Mouse (Mus musculus) gastrocnemius, adult 2 months (tissue): ENCODE results near the gene Sphk2. TPM values are rescaled to one million over a fixed set of nuclear protein-coding genes. Genes with fewer than 3 reads are reported as not detected.

Source experiments
- DNase-seq: peaks from one replicate; pipeline ENCODE4 v3.0.0; 2022
- H3K27ac ChIP-seq: fragments of 200-600 bp; 2 replicates; pipeline ENCODE4 v1.8.1; 2022; ENCODE audit warnings: mild to moderate bottlenecking
- H3K4me3 ChIP-seq: fragments of 200-600 bp; 2 replicates; pipeline ENCODE4 v1.8.1; 2022; ENCODE audit warnings: mild to moderate bottlenecking, moderate library complexity
- CTCF ChIP-seq: fragments of 200-600 bp; IDR thresholded peaks from 2 replicates; pipeline ENCODE4 v1.8.1; 2022; ENCODE audit warnings: antibody characterized with exemption, mild to moderate bottlenecking, moderate library complexity
- intact Hi-C: fragments of 180-260 bp; cut with DNase I; formaldehyde crosslinking; loops from one replicate; pipeline ENCODE4 v1.15.1; 2025
- total RNA-seq, 2 experiments: library from RNA; stranded (reverse); gene quantifications; 2 replicates each; pipeline ENCODE4 v1.2.3; 2021

Sphk2 gene
- total RNA-seq, 2 experiments from 2014 or later = 14.4 to 15.8 TPM

DNA sequence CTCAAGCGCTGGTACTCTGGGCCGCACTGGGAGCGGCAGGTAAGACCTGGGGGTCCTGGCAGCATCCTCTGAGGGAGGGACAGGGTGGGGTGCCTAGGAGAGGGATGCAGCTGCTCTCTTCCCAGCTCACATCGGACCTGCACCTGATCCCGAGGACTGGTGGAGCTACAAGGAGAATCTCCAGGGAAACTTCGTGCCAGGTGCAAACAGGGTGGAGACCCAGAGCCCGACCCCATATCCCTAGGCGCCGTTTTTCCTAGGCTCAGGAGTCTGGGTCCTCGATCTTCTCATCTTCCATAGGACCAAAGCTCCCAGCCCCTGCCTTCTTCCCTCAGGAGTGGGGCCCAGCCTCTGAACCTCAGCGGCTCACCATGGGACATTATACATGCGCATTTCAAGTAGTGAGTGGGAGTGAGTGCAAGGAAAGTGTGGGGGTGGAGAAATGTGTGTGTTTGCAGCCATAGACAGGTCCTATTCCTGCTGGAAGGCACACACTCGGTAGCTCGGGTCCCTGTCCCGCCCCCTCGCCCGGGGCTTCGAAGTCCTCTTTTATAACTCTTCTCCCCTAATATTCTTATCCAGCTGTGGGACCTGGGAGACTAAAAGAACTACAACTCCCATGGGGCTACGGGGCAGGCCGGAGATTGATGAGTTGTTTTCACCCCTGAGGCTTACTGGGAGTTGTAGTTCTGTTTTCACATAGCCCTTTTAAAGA is 17.3 kb downstream of the Sphk2 start:
- TF ChIP-seq CTCF = no peak
- Histone ChIP-seq H3K27ac (peak overlapping the region; percentile 87), H3K4me3 (peak overlapping the region; percentile 67)
- intact Hi-C loops = loop anchor here (5.0 kb wide), 1 partner anchor 233 kb away; the partner anchor contains the start of gene Bax
- peak; percentile 82 for DNase-seq

DNA sequence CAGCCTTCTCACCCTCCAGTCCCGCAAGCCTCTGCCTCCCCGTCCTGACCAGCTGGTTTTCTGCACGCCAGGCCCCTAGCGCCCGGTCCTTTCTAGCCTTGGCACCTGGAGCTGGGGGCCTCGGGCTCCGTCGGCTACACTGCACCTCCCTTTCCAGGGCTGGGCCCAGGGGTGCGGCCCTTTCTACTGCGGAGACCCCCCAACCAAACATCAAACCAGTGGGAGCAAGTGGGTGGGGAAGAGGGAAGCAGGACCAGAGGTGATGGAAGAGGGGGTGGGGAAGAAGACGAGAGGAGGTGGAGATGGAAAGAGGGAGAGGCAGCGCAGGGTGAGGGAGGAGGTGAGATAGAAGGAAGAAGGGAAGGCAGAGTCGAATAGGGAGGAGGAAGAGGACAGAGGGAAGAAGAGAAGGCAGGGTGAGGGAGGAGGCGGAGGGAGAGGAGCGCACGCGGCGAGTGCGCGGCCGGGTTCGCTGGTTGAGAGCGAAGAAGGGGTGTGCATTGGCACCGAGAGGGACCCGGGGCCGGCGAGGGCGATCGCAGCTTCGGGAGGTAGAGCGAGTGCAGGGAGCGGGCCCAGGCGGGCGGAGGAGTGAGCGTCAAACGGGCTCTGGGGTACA is 18.2 kb downstream of the Sphk2 start, which contains the start of gene Car11:
Gene Car11, plus strand, starts transcription at position 321 of the 619 bp plus-strand sequence.
- H3K27ac ChIP-seq = peak within 1 kb of the TSS; percentile 87
- peak within 1 kb of the TSS; percentile 67 for H3K4me3 ChIP-seq
- peak; percentile 55 for DNase-seq
- no peak for TF ChIP-seq CTCF
- intact Hi-C loops = loop anchor here (5.0 kb wide), 1 partner anchor 232 kb away; the partner anchor contains the start of gene Bax

- no peak overlapping the region for H3K4me3 ChIP-seq
- H3K27ac ChIP-seq = no peak overlapping the region
- TF ChIP-seq CTCF = no peak
- DNase-seq = no peak
- intact Hi-C loops = no loop called here
Observed at GRCm38 (mm10) chr7:45697894-45698293, 19.9 kb downstream of the Sphk2 start.

DNA sequence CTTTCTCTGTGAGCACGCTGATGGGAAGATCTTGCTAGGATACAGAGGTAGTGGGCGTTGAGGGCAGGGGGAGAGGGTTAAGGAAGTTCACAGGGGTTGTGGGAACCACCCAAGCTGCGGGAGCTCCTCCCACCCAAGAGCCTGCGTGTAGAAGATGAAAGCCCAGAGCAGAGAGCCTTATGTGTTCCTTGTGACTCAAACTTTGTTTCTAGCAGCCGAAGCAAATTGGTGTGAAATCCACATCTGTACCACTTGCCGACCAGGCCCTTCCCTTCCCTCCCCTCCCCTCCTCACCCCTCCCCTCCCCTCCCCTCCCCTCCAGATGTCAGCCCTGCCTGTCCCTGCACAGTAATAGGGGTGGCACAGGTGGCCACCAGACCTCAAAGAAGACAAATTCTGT is 22.7 kb downstream of the Sphk2 start:
- TF ChIP-seq CTCF = no peak
- no peak overlapping the region for H3K27ac ChIP-seq
- no peak overlapping the region for H3K4me3 ChIP-seq
- DNase-seq = no peak
- intact Hi-C loops = no loop called here

- no peak within 1 kb of the TSS for H3K27ac ChIP-seq
- H3K4me3 ChIP-seq = no peak within 1 kb of the TSS
- intact Hi-C loops = no loop called here
- no peak for TF ChIP-seq CTCF
- peak; percentile 25 for DNase-seq
Observed at GRCm38 (mm10) chr7:45693921-45694591, 23.7 kb downstream of the Sphk2 start, which contains the start of gene Sec1. Gene Sec1 (minus strand): TSS chr7:45694402.

- intact Hi-C loops = no loop called here
- no peak for DNase-seq
- no peak overlapping the region for H3K4me3 ChIP-seq
- no peak overlapping the region for H3K27ac ChIP-seq
- no peak for TF ChIP-seq CTCF
Observed at GRCm38 (mm10) chr7:45692364-45692763, 25.4 kb downstream of the Sphk2 start.

DNA sequence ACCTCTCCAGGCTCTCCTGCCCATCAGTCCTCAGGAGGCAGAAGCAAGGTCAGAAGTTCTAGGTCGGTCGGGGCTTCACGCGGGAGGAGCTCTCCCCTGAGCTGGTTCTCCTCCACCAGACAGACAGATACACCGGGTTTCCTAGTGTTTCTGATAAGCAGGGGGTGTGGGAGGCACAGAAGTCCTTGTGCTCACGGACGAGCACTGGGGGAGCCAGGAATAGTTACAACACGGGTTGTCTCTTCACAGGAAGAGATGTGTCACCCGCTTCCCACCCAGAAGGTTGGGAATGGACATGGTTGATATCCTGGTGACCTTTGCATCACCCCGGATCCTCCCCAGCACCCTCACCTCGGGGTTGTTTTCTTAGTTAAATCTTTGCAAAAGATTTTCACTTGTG is 28.0 kb downstream of the Sphk2 start:
- no peak for TF ChIP-seq CTCF
- intact Hi-C loops = no loop called here
- DNase-seq = no peak
- Histone ChIP-seq H3K4me3 (no peak overlapping the region), H3K27ac (no peak overlapping the region)

DNA sequence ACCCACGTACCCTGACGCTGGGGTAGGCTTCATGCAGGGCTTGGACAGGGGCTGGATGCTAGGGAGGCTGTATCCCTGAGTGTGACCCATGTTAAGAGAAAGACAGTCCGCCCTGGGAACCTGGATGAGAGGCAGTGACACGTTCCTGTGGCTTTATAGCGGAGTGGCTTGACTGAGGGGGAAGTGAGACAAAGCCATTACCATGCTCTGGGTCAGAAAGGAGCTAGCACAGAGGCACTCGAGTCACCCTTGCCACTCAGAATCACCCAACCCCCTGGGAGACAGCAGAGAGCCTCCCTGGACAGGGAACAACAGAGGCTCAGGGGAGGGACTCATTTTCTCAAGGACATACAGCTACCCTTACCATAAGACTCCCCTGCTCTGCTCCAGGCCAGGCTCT is 28.7 kb downstream of the Sphk2 start:
- no peak for TF ChIP-seq CTCF
- no peak overlapping the region for H3K27ac ChIP-seq
- DNase-seq = no peak
- no peak overlapping the region for H3K4me3 ChIP-seq
- intact Hi-C loops = no loop called here

- no peak for DNase-seq
- intact Hi-C loops = loop anchor here (2.0 kb wide), 1 partner anchor 90 kb away; no protein-coding TSS in a partner anchor
- Histone ChIP-seq H3K27ac (no peak overlapping the region), H3K4me3 (no peak overlapping the region)
- TF ChIP-seq CTCF = no peak
Observed at GRCm38 (mm10) chr7:45686841-45687240, 31.0 kb downstream of the Sphk2 start.

DNA sequence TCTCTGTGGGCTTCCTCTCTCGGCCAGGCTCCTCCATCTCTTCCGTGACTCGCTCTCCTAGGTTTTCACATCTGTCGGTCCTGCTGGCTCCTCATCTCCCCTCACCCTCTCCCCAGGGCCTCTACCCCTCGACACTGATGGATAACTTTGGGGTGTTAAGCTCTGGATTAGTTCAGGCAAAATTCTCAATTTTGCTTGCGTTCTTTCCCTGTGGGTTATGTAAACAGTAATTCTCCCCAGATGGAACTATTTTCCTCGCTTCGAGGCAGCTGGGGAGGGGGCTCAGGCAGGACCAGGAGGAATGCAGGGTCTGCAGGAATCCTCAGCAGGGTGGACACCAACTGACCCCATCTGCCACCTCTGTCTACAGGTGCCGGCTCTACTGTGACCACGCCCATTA is 32.0 kb downstream of the Sphk2 start:
- DNase-seq = no peak

DNA sequence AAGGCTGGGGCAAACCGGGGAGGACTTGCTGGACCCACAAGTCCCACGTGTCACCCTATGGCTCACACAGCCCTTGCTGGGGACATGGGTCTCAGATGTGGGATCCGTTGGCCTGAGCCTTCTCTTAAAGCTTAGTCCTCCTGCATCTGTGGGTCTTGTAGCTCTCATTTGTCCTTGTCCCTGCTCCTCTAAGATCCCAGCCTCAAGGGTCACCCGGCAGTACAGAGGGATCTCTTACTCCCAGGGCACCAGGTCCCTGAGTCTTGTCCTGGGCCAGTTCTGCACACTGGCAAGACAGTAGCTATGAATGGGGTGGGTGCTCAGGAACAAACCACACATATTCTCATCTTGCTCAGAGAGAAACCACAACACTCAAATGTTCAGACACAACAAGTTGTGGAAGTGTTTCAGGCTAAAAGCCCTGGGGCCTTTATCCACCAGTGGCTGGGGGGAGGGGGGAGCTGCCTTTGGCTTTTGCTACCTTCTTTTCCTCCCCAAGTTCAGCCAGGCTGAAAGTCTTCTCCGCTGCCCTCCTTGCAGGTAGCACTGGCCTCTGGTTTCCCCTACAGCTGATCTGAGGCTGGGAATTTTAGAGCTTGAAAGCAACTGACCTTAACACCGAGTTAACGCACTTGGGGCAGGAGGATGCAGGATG is 34.3 kb downstream of the Sphk2 start, which contains the start of gene Ntn5:
Gene Ntn5, plus strand, starts transcription at position 627 of the 655 bp plus-strand sequence.
- H3K27ac ChIP-seq = peak within 1 kb of the TSS; percentile 48; the same call in 1 of the 2 replicates
- no peak for TF ChIP-seq CTCF
- H3K4me3 ChIP-seq = no peak within 1 kb of the TSS
- no peak for DNase-seq
- intact Hi-C loops = loop anchor here (2.0 to 5.0 kb wide), 2 partner anchors 41 to 206 kb away; no protein-coding TSS in a partner anchor

More for the DNA sequence above, 32.0 kb downstream of the Sphk2 start:
- TF ChIP-seq CTCF = no peak
- Histone ChIP-seq H3K27ac (no peak overlapping the region), H3K4me3 (no peak overlapping the region)
- intact Hi-C loops = loop anchor here (2.0 kb wide), 1 partner anchor 89 kb away; no protein-coding TSS in a partner anchor
